Mouse (Mus musculus) small intestine, adult 2 months (tissue): Measurements from ENCODE around the gene Ggnbp2.

ENCODE experiments used
- CTCF ChIP-seq: fragments of 200-500 bp; IDR thresholded peaks from 2 replicates; pipeline ENCODE4 v1.5.1; 2012; ENCODE audit warnings: low read depth, mild to moderate bottlenecking, control low read depth, inconsistent platforms, low read length, moderate library complexity, mixed read lengths; ENCODE audit not compliant: insufficient replicate concordance, insufficient read length; ENCODE audit errors: extremely low read depth
- POLR2A ChIP-seq: fragments of 200-500 bp; IDR thresholded peaks from 2 replicates; pipeline ENCODE4 v1.6.1; 2012; ENCODE audit warnings: low read depth, mild to moderate bottlenecking, control low read depth, inconsistent platforms, low read length, moderate library complexity

GRCm38 (mm10) chr11:84793545-84793944, 77.1 kb downstream of the Ggnbp2 start:
- no peak for TF ChIP-seq CTCF
- TF ChIP-seq POLR2A, result no peak
